Mouse (Mus musculus) MEL (cell line): ENCODE measurements at regions not wholly inside any gene's neighbourhood (a gene's known extent, or its start where the extent isn't known, plus 50 kb on each side); places are given as distances from the start of the nearest gene placed in this dataset.

Source experiments
- DNase-seq: peaks from one replicate; pipeline ENCODE4 v3.0.0; 2011; ENCODE audit warnings: low read depth, low spot score
- H3K27ac ChIP-seq: 2 replicates; pipeline ENCODE4 v1.5.1; 2012; ENCODE audit warnings: low read depth, mild to moderate bottlenecking, control low read depth, low read length, moderate library complexity; ENCODE audit not compliant: control insufficient read depth
- H3K27me3 ChIP-seq, 2 experiments: fragments of 150-350 bp in 1 of 2; sonication (generic) in 1 of 2; 2 replicates each; pipeline ENCODE4 v1.6.1; 2012; ENCODE audit warnings: low read length in 2 of 2, mild to moderate bottlenecking in 2 of 2, improper control_type of control experiment in 1 of 2, moderate library complexity in 1 of 2; ENCODE audit not compliant: insufficient read depth in 2 of 2, control insufficient read depth in 1 of 2
- H3K36me3 ChIP-seq, 2 experiments: 2 replicates each; pipeline ENCODE4 v1.6.1; 2012 to 2014; ENCODE audit warnings: low read length in 2 of 2, improper control_type of control experiment in 1 of 2, inconsistent platforms in 1 of 2, mild to moderate bottlenecking in 1 of 2; ENCODE audit not compliant: insufficient read depth in 2 of 2, control insufficient read depth in 1 of 2
- H3K4me1 ChIP-seq, 2 experiments: fragments of 150-350 bp in 1 of 2; sonication (generic) in 1 of 2; 2 replicates each; pipeline ENCODE4 v1.6.1; 2012; ENCODE audit warnings: low read length in 2 of 2, improper control_type of control experiment in 1 of 2, mild to moderate bottlenecking in 1 of 2; ENCODE audit not compliant: insufficient read depth in 2 of 2, control insufficient read depth in 1 of 2
- H3K4me3 ChIP-seq, 2 experiments: fragments of 150-350 bp in 1 of 2; sonication (generic) in 1 of 2; 2 replicates each; pipeline ENCODE4 v1.5.1; 2012; ENCODE audit warnings: low read depth in 2 of 2, low read length in 2 of 2, mild to moderate bottlenecking in 2 of 2, moderate library complexity in 2 of 2, control low read depth in 1 of 2, improper control_type of control experiment in 1 of 2; ENCODE audit not compliant: control insufficient read depth in 1 of 2, insufficient read depth in 1 of 2
- H3K79me2 ChIP-seq: 2 replicates; pipeline ENCODE4 v1.6.1; 2012; ENCODE audit warnings: mild to moderate bottlenecking, low read length, moderate library complexity; ENCODE audit not compliant: control insufficient read depth, poor library complexity, insufficient read depth
- H3K9ac ChIP-seq: 2 replicates; pipeline ENCODE4 v1.6.1; 2012; ENCODE audit warnings: low read depth, mild to moderate bottlenecking, control low read depth, low read length, moderate library complexity; ENCODE audit not compliant: control insufficient read depth, poor library complexity, severe bottlenecking
- H3K9me3 ChIP-seq: fragments of 150-350 bp; sonication (generic); replicated peaks from 2 replicates; pipeline ENCODE4 v1.6.1; 2012; ENCODE audit warnings: mild to moderate bottlenecking, low read length, improper control_type of control experiment, moderate library complexity; ENCODE audit not compliant: insufficient read depth
- BHLHE40 ChIP-seq: IDR thresholded peaks from 2 replicates; pipeline ENCODE4 v1.6.1; 2012; ENCODE audit warnings: low read depth, mild to moderate bottlenecking, inconsistent platforms, low read length, improper control_type of control experiment, borderline replicate concordance
- CHD1 ChIP-seq: IDR thresholded peaks from 2 replicates; pipeline ENCODE4 v1.6.1; 2012; ENCODE audit warnings: low read depth, mild to moderate bottlenecking, inconsistent platforms, low read length, improper control_type of control experiment
- CHD2 ChIP-seq: IDR thresholded peaks from 2 replicates; pipeline ENCODE4 v1.6.1; 2011; ENCODE audit warnings: low read length, improper control_type of control experiment
- CTCF ChIP-seq, 3 experiments: IDR thresholded peaks in 2 of 3; conservative IDR thresholded peaks in 1 of 3; 2 replicates each; pipeline ENCODE4 v1.5.1; 2011 to 2012; ENCODE audit warnings: low read length in 3 of 3, low read depth in 2 of 3, mild to moderate bottlenecking in 2 of 3, improper control_type of control experiment in 1 of 3, inconsistent platforms in 1 of 3, mixed read lengths in 1 of 3, moderate library complexity in 1 of 3; ENCODE audit not compliant: control insufficient read depth in 1 of 3, insufficient read depth in 1 of 3, poor library complexity in 1 of 3, severe bottlenecking in 1 of 3
- E2F4 ChIP-seq: IDR thresholded peaks from 2 replicates; pipeline ENCODE4 v1.6.1; 2011; ENCODE audit warnings: low read depth, low read length, improper control_type of control experiment, borderline replicate concordance
- ELF1 ChIP-seq: IDR thresholded peaks from 2 replicates; pipeline ENCODE4 v1.6.1; 2014; ENCODE audit warnings: low read depth, mild to moderate bottlenecking, inconsistent platforms, low read length, improper control_type of control experiment, moderate library complexity
- EP300 ChIP-seq, 2 experiments: IDR thresholded peaks; 2 replicates each; pipeline ENCODE4 v1.6.1; 2011; ENCODE audit warnings: improper control_type of control experiment in 2 of 2, low read length in 2 of 2, low read depth in 1 of 2, mild to moderate bottlenecking in 1 of 2
- GABPA ChIP-seq: IDR thresholded peaks from 2 replicates; pipeline ENCODE4 v1.6.1; 2012; ENCODE audit warnings: low read depth, mild to moderate bottlenecking, inconsistent platforms, low read length, improper control_type of control experiment, moderate library complexity
- GATA1 ChIP-seq: IDR thresholded peaks from 2 replicates; pipeline ENCODE4 v1.6.1; 2011; ENCODE audit warnings: low read depth, low read length, improper control_type of control experiment
- JUND ChIP-seq: IDR thresholded peaks from 2 replicates; pipeline ENCODE4 v1.6.1; 2011; ENCODE audit warnings: low read depth, mild to moderate bottlenecking, improper control_type of control experiment, low read length
- MAX ChIP-seq: IDR thresholded peaks from 2 replicates; pipeline ENCODE4 v1.6.1; 2011; ENCODE audit warnings: low read length, improper control_type of control experiment
- MAZ ChIP-seq: IDR thresholded peaks from 2 replicates; pipeline ENCODE4 v1.6.1; 2012; ENCODE audit warnings: low read depth, mild to moderate bottlenecking, inconsistent platforms, low read length, improper control_type of control experiment
- MEF2A ChIP-seq: IDR thresholded peaks from 2 replicates; pipeline ENCODE4 v1.6.1; 2014; ENCODE audit warnings: low read depth, mild to moderate bottlenecking, inconsistent platforms, low read length, improper control_type of control experiment; ENCODE audit not compliant: poor library complexity, insufficient replicate concordance, severe bottlenecking; ENCODE audit errors: extremely low read depth
- MXI1 ChIP-seq: IDR thresholded peaks from 2 replicates; pipeline ENCODE4 v1.6.1; 2011; ENCODE audit warnings: mild to moderate bottlenecking, low read depth, low read length, improper control_type of control experiment
- MYB ChIP-seq: IDR thresholded peaks from 2 replicates; pipeline ENCODE4 v1.6.1; 2011; ENCODE audit warnings: mild to moderate bottlenecking, low read depth, low read length, improper control_type of control experiment
- MYC ChIP-seq: IDR thresholded peaks from 2 replicates; pipeline ENCODE4 v1.6.1; 2011; ENCODE audit warnings: low read depth, mild to moderate bottlenecking, low read length, improper control_type of control experiment, moderate library complexity
- NELFE ChIP-seq: IDR thresholded peaks from 2 replicates; pipeline ENCODE4 v1.6.1; 2011; ENCODE audit warnings: low read depth, low read length, improper control_type of control experiment
- NRF1 ChIP-seq: IDR thresholded peaks from 2 replicates; pipeline ENCODE4 v1.6.1; 2014; ENCODE audit warnings: low read depth, mild to moderate bottlenecking, inconsistent platforms, low read length, improper control_type of control experiment, moderate library complexity; ENCODE audit not compliant: poor library complexity, insufficient read depth, severe bottlenecking
- POLR2A ChIP-seq, 2 experiments: IDR thresholded peaks; 2 replicates each; pipeline ENCODE4 v1.6.1; 2011 to 2012; ENCODE audit warnings: low read length in 2 of 2, mild to moderate bottlenecking in 2 of 2, control low read depth in 1 of 2, improper control_type of control experiment in 1 of 2, low read depth in 1 of 2, moderate library complexity in 1 of 2; ENCODE audit not compliant: control insufficient read depth in 1 of 2, insufficient read depth in 1 of 2, poor library complexity in 1 of 2
- POLR2AphosphoS2 ChIP-seq: IDR thresholded peaks from 2 replicates; pipeline ENCODE4 v1.6.1; 2011; ENCODE audit warnings: low read length, improper control_type of control experiment
- POLR2AphosphoS5 ChIP-seq: IDR thresholded peaks from 2 replicates; pipeline ENCODE4 v1.6.1; 2012; ENCODE audit warnings: low read depth, borderline replicate concordance, mild to moderate bottlenecking, inconsistent platforms, low read length, moderate library complexity, mixed read lengths
- RAD21 ChIP-seq: IDR thresholded peaks from 2 replicates; pipeline ENCODE4 v1.6.1; 2011; ENCODE audit warnings: mild to moderate bottlenecking, low read depth, low read length, improper control_type of control experiment
- RCOR1 ChIP-seq: IDR thresholded peaks from 2 replicates; pipeline ENCODE4 v1.6.1; 2012; ENCODE audit warnings: low read depth, mild to moderate bottlenecking, inconsistent platforms, low read length, improper control_type of control experiment
- SMC3 ChIP-seq: IDR thresholded peaks from 2 replicates; pipeline ENCODE4 v1.6.1; 2011; ENCODE audit warnings: low read depth, low read length, improper control_type of control experiment
- TAL1 ChIP-seq: IDR thresholded peaks from 2 replicates; pipeline ENCODE4 v1.6.1; 2012; ENCODE audit warnings: mild to moderate bottlenecking, inconsistent platforms, low read length, moderate library complexity, mixed read lengths
- TBP ChIP-seq: IDR thresholded peaks from 2 replicates; pipeline ENCODE4 v1.8.0; 2011; ENCODE audit warnings: low read depth, low read length, improper control_type of control experiment
- TCF12 ChIP-seq: IDR thresholded peaks from 2 replicates; pipeline ENCODE4 v1.6.1; 2014; ENCODE audit warnings: low read depth, mild to moderate bottlenecking, inconsistent platforms, low read length, improper control_type of control experiment, moderate library complexity
- UBTF ChIP-seq: IDR thresholded peaks from 2 replicates; pipeline ENCODE4 v1.6.1; 2012; ENCODE audit warnings: low read depth, mild to moderate bottlenecking, inconsistent platforms, low read length, improper control_type of control experiment, moderate library complexity, borderline replicate concordance; ENCODE audit not compliant: insufficient read depth
- USF1 ChIP-seq: IDR thresholded peaks from 2 replicates; pipeline ENCODE4 v1.6.1; 2014; ENCODE audit warnings: low read depth, mild to moderate bottlenecking, inconsistent platforms, low read length, improper control_type of control experiment, moderate library complexity
- ZC3H11A ChIP-seq: IDR thresholded peaks from 2 replicates; pipeline ENCODE4 v1.6.1; 2012; ENCODE audit warnings: low read depth, mild to moderate bottlenecking, inconsistent platforms, low read length, improper control_type of control experiment
- ZKSCAN1 ChIP-seq: IDR thresholded peaks from 2 replicates; pipeline ENCODE4 v1.6.1; 2012; ENCODE audit warnings: low read depth, mild to moderate bottlenecking, inconsistent platforms, low read length, improper control_type of control experiment, moderate library complexity

- Histone ChIP-seq H3K79me2 (no peaks in the 10 kb centered on the region), H3K9me3 (no peaks in the 10 kb centered on the region), H3K27ac (no peak overlapping the region), H3K4me3 (no peak overlapping the region), H3K9ac (no peak overlapping the region), H3K4me1 (no peaks in the 10 kb centered on the region), H3K36me3 (no peaks in the 10 kb centered on the region), H3K27me3 (no peaks in the 10 kb centered on the region)
- no peak for TF ChIP-seq TCF12
- no peak for TF ChIP-seq TAL1
- no peak for TF ChIP-seq MXI1
- no peak for TF ChIP-seq E2F4
- TF ChIP-seq CHD1 = no peak
- no peak for TF ChIP-seq MYC
- TF ChIP-seq SMC3 = no peak
- TF ChIP-seq MYB = no peak
- TF ChIP-seq MAZ = no peak
- no peak for TF ChIP-seq GABPA
- TF ChIP-seq RCOR1 = no peak
- TF ChIP-seq POLR2AphosphoS5 = no peak
- TF ChIP-seq UBTF = no peak
- no peak for TF ChIP-seq ZKSCAN1
- no peak for TF ChIP-seq ZC3H11A
- no peak for DNase-seq
These were observed 105.6 kb downstream of the Gas1 start for GRCm38 (mm10) chr13:60071595-60071994.

GRCm38 (mm10) chr13:60069196-60069595 lies 108.0 kb downstream of the Gas1 start:
- H3K4me3 ChIP-seq = no peak overlapping the region
- no peaks in the 10 kb centered on the region for H3K27me3 ChIP-seq
- no peaks in the 10 kb centered on the region for H3K79me2 ChIP-seq
- no peak overlapping the region for H3K27ac ChIP-seq
- H3K4me1 ChIP-seq = no peaks in the 10 kb centered on the region
- DNase-seq = no peak
- no peaks in the 10 kb centered on the region for H3K36me3 ChIP-seq
- H3K9ac ChIP-seq = no peak overlapping the region
- TF ChIP-seq RAD21 (no peak), NELFE (no peak), JUND (no peak), CTCF (IDR thresholded peaks at IDR 0.05 in 2 of 3, conservative IDR thresholded peaks at IDR 0.05 in 1 of 3; ENCODE audit: control insufficient read depth in 1 of 3, insufficient read depth in 1 of 3, low read depth in 2 of 3, low read length in 3 of 3, poor library complexity in 1 of 3, severe bottlenecking in 1 of 3) (no peak), USF1 (no peak), TBP (no peak), POLR2AphosphoS2 (no peak), BHLHE40 (no peak), CHD2 (no peak), E2F4 (no peak), ELF1 (no peak), POLR2AphosphoS5 (no peak), MEF2A (no peak), NRF1 (no peak), POLR2A (IDR thresholded peaks at IDR 0.05; ENCODE audit: control insufficient read depth in 1 of 2, insufficient read depth in 1 of 2, low read depth in 1 of 2, low read length in 2 of 2, poor library complexity in 1 of 2) (no peak), GATA1 (no peak), MYB (no peak), EP300 (IDR thresholded peaks at IDR 0.05; ENCODE audit: low read depth in 1 of 2, low read length in 2 of 2) (no peak), MAX (no peak), RCOR1 (no peak)
- H3K9me3 ChIP-seq = no peaks in the 10 kb centered on the region
